Mouse (Mus musculus) midbrain, postnatal 0 days (tissue): ENCODE data around the gene Armc9. TPM values are rescaled to one million over a fixed set of nuclear protein-coding genes. Genes with fewer than 3 reads are reported as not detected.

ENCODE experiments used
- ATAC-seq: fragments of 200-750 bp; cut with Nextera tagmentation; 2 replicates; pipeline ENCODE4 v1.8.0; 2017; ENCODE audit warnings: moderate number of reproducible peaks, mild to moderate bottlenecking, moderate TSS enrichment, moderate library complexity; ENCODE audit not compliant: low FRiP score
- DNase-seq: peaks from one replicate; pipeline ENCODE4 v3.0.0-alpha.2; 2015; ENCODE audit warnings: low spot score
- H3K27ac ChIP-seq: fragments of 300-500 bp; sonication (generic); 2 replicates; pipeline ENCODE4 v1.5.1; 2014; ENCODE audit warnings: low read depth, mild to moderate bottlenecking, low read length, mixed read lengths
- H3K27me3 ChIP-seq: fragments of 300-500 bp; sonication (generic); 2 replicates; pipeline ENCODE4 v1.6.1; 2014; ENCODE audit warnings: low read length, control low read depth, mixed read lengths; ENCODE audit not compliant: insufficient read depth
- H3K36me3 ChIP-seq: fragments of 300-500 bp; sonication (generic); 2 replicates; pipeline ENCODE4 v1.6.1; 2014; ENCODE audit warnings: low read length, control low read depth, mixed read lengths; ENCODE audit not compliant: insufficient read depth
- H3K4me1 ChIP-seq: fragments of 300-500 bp; sonication (generic); 2 replicates; pipeline ENCODE4 v1.6.1; 2014; ENCODE audit warnings: mild to moderate bottlenecking, control low read depth, antibody characterized with exemption, low read length, mixed read lengths; ENCODE audit not compliant: insufficient read depth
- H3K4me2 ChIP-seq: fragments of 300-500 bp; sonication (generic); 2 replicates; pipeline ENCODE4 v1.6.1; 2014; ENCODE audit warnings: low read depth, mild to moderate bottlenecking, low read length, mixed read lengths; ENCODE audit not compliant: poor library complexity, severe bottlenecking
- H3K4me3 ChIP-seq: fragments of 300-500 bp; sonication (generic); 2 replicates; pipeline ENCODE4 v1.5.1; 2014; ENCODE audit warnings: low read depth, mild to moderate bottlenecking, low read length, moderate library complexity
- H3K9ac ChIP-seq: fragments of 300-500 bp; sonication (generic); replicated peaks from 2 replicates; pipeline ENCODE4 v1.6.1; 2014; ENCODE audit warnings: mild to moderate bottlenecking, low read length, moderate library complexity, mixed read lengths; ENCODE audit not compliant: poor library complexity, severe bottlenecking
- H3K9me3 ChIP-seq: fragments of 300-500 bp; sonication (generic); 2 replicates; pipeline ENCODE4 v1.6.1; 2016; ENCODE audit warnings: low read length, control low read depth
- CTCF ChIP-seq: IDR thresholded peaks from 2 replicates; pipeline ENCODE4 v1.5.1; 2016; ENCODE audit warnings: antibody characterized with exemption, mild to moderate bottlenecking
- WGBS: fragments of 180-500 bp; shearing (Covaris S2); extraction: QIAGEN DNeasy Blood & Tissue Kit; methylation state at CpG from one replicate; pipeline ENCODE4 v1.1.7; 2014; 5-methylcytosine and 5-hydroxymethylcytosine counted together
- polyA plus RNA-seq: library from polyadenylated mRNA; unstranded; fragments of >200 nt; fragmentation: Nextera tagmentation; extraction: Ambion mirVana; gene quantifications from 2 replicates; pipeline ENCODE4 v1.2.1, GENCODE M21; 2015
- total RNA-seq: library from RNA; depleted of rRNA; stranded (reverse); fragments of >200 nt; gene quantifications from 2 replicates; pipeline ENCODE4 v1.2.3, GENCODE M21; 2014

The Armc9 gene
- total and polyA plus RNA-seq, 2 experiments from 2014 or later = 31.0 to 42.6 TPM

GRCm38 (mm10) chr1:86281781-86282536 lies 127.4 kb downstream of the Armc9 start:
- Histone ChIP-seq H3K9me3 (no peaks in the 10 kb centered on the region), H3K36me3 (no peaks in the 10 kb centered on the region), H3K27ac (no peak overlapping the region), H3K27me3 (no peaks in the 10 kb centered on the region), H3K9ac (no peak overlapping the region), H3K4me3 (no peak overlapping the region), H3K4me1 (no peaks in the 10 kb centered on the region), H3K4me2 (no peak overlapping the region)
- ATAC-seq (no peak), DNase-seq (no peak)
- WGBS = 91% methylated on average over 11 of the region's 11 CpGs
- no peak for TF ChIP-seq CTCF

GRCm38 (mm10) chr1:86284101-86284500 lies 129.5 kb downstream of the Armc9 start:
- no peak for TF ChIP-seq CTCF
- Histone ChIP-seq H3K9ac (no peak overlapping the region), H3K27me3 (no peaks in the 10 kb centered on the region), H3K4me3 (no peak overlapping the region), H3K36me3 (no peaks in the 10 kb centered on the region), H3K27ac (no peak overlapping the region), H3K9me3 (no peaks in the 10 kb centered on the region), H3K4me2 (no peak overlapping the region), H3K4me1 (no peaks in the 10 kb centered on the region)
- WGBS = 86% methylated on average over 5 of the region's 5 CpGs
- DNase-seq (no peak), ATAC-seq (no peak)

- Histone ChIP-seq H3K9me3 (no peaks in the 10 kb centered on the region), H3K4me3 (no peak overlapping the region), H3K4me1 (no peaks in the 10 kb centered on the region), H3K27me3 (no peaks in the 10 kb centered on the region), H3K27ac (no peak overlapping the region), H3K9ac (no peak overlapping the region), H3K4me2 (no peak overlapping the region), H3K36me3 (no peaks in the 10 kb centered on the region)
- TF ChIP-seq CTCF = no peak
- ATAC-seq (no peak), DNase-seq (no peak)
- WGBS = 84% methylated on average over 6 of the region's 6 CpGs
These were observed 130.7 kb downstream of the Armc9 start for GRCm38 (mm10) chr1:86285295-86285694.

GRCm38 (mm10) chr1:86287473-86287872 lies 132.9 kb downstream of the Armc9 start:
- WGBS = 86% methylated on average over 4 of the region's 4 CpGs
- Histone ChIP-seq H3K9me3 (no peaks in the 10 kb centered on the region), H3K36me3 (no peaks in the 10 kb centered on the region), H3K9ac (no peak overlapping the region), H3K4me3 (no peak overlapping the region), H3K27ac (no peak overlapping the region), H3K4me2 (no peak overlapping the region), H3K27me3 (no peaks in the 10 kb centered on the region), H3K4me1 (no peaks in the 10 kb centered on the region)
- no peak for TF ChIP-seq CTCF
- no peak for ATAC-seq
- no peak for DNase-seq

- no peak overlapping the region for H3K4me3 ChIP-seq
- H3K9ac ChIP-seq = no peak overlapping the region
- TF ChIP-seq CTCF = no peak
- no peak overlapping the region for H3K4me2 ChIP-seq
- H3K27ac ChIP-seq = no peak overlapping the region
- DNase-seq = no peak
- 48% methylated on average over 3 of the region's 3 CpGs for WGBS
- H3K9me3 ChIP-seq = no peaks in the 10 kb centered on the region
- H3K27me3 ChIP-seq = no peaks in the 10 kb centered on the region
- ATAC-seq = no peak
- no peaks in the 10 kb centered on the region for H3K4me1 ChIP-seq
- no peaks in the 10 kb centered on the region for H3K36me3 ChIP-seq
These were observed 135.9 kb downstream of the Armc9 start for GRCm38 (mm10) chr1:86290452-86290851.

GRCm38 (mm10) chr1:86293091-86293490 lies 138.5 kb downstream of the Armc9 start:
- no peak for DNase-seq
- H3K4me1 ChIP-seq = no peaks in the 10 kb centered on the region
- H3K27ac ChIP-seq = no peak overlapping the region
- no peak for ATAC-seq
- H3K4me2 ChIP-seq = no peak overlapping the region
- H3K36me3 ChIP-seq = no peaks in the 10 kb centered on the region
- H3K9me3 ChIP-seq = no peaks in the 10 kb centered on the region
- H3K4me3 ChIP-seq = no peak overlapping the region
- no peak overlapping the region for H3K9ac ChIP-seq
- WGBS = 88% methylated on average over 3 of the region's 3 CpGs
- no peaks in the 10 kb centered on the region for H3K27me3 ChIP-seq
- no peak for TF ChIP-seq CTCF
